Mouse (Mus musculus): ENCODE measurements around the gene Pex11g.

DNA sequence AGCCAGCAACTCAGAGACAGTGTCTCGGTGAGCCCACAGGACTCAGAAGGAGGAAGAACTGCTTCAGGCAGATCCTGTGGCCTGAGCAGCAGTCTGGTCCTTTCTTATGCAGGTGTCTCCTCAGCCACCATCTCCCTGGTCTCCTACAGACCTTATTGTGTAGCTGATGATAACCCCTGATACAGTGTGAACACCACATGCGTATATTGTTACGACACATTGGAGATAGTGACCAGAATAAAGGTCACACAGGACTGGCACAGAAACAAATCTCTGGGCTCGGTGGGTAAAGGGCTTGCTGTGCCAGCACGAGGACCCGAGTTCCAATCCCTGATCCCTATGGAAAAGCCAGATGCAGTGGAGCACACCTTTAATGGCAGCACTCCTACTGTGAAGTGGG lies 51.8 kb downstream of the Pex11g start:
- TF ChIP-seq CTCF (IDR thresholded peaks at IDR 0.05; ENCODE audit: low read depth, low read length): no peak
- TF ChIP-seq POLR2A (IDR thresholded peaks at IDR 0.05; ENCODE audit: extremely low read depth, insufficient read depth, low read length): no peak
